Mouse (Mus musculus) heart, postnatal 4 days (tissue): Measurements from ENCODE around the gene Fam192a. TPM values are rescaled to one million over a fixed set of nuclear protein-coding genes. Genes with fewer than 3 reads are reported as not detected.

Experiments used
- DNase-seq: peaks from one replicate; pipeline ENCODE4 v3.0.0; 2021
- total RNA-seq, 2 experiments: library from RNA; stranded (reverse); gene quantifications; 2 replicates each; pipeline ENCODE4 v1.2.3; 2021

The Fam192a gene
- total RNA-seq, result 10 to 100 TPM; 21.3 to 24.4 TPM

DNA sequence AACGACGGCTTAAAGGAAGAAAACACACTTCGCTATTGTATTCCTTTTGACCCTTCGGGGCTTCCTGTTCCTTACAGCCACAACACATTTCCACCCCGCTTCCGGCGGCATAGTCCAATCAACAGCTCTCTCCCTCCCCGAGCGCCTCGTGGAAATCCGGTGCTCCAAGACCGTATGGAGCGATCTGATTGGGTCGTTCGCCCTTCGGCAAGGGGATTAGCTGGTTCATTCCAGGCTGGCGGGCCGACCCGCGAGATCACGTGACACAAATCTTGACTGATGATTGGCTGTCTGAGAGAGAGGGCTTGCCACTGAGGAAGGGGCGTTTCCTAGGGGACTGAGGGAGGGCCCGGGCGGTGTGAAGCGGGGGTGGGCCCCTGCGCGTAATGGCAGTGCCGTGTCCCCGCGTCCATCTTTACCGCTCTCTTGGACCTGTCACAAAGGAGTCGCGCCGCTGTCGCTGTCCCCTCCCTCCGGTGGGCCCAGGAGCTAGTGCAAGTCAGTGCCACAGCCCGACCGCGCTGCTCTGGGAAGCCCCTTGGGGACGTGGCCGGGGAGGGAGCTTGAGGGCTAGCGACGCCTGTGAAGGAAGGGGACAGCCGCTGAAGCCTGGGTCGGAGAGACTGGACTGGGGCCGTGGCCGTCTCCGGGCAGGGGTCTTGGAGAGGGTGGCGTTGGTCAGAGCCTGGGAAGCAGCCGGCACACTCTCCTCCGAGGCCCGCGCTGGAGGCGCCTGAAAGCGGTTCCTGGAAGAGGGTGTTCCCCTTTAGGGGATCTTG lies at the start of gene Fam192a, which contains the start of gene Rspry1:
Gene Fam192a (minus strand): TSS at position 391 of the 779 bp plus-strand sequence.
Gene Rspry1 (plus strand): TSS at position 331 of the 779 bp plus-strand sequence.
- peak; percentile 100 for DNase-seq

DNA sequence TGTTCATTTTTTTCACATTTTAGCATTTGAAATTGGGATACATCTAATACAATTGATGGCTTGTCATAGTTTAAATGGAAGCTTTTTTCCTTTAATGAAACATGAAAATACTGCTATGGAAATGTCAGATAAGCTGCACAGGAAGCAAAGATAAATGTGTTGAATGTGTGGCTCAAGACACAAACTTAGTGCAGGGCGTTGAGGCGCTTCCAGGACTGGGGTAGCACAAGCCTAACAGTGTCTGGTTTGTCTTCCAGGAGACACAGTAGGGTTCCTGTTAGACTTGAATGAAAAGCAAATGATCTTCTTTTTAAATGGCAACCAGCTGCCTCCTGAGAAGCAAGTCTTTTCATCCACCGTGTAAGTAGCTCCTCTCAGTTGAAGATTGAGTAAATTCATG lies 47.7 kb upstream of the Fam192a start:
- no peak for DNase-seq

DNA sequence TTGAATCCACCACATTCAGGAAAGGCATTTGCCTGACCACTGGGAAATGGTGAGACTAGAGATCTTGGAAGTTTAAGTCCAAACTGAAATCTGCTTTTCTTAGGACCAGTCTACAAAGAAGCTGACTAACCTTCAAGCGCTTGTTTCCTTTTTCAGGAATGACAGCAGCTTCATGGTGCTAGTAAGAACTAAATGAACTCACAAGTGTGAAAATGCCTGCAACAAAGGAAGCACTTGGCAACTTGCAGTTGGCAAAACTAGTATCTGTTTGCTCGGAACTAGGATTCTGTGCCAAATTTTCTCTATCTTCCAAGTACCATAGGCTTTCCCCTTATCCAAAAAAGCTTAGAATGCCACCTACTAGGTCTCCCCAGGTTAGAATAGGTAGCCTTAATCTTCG lies 44.4 kb upstream of the Fam192a start:
- no peak for DNase-seq

DNA sequence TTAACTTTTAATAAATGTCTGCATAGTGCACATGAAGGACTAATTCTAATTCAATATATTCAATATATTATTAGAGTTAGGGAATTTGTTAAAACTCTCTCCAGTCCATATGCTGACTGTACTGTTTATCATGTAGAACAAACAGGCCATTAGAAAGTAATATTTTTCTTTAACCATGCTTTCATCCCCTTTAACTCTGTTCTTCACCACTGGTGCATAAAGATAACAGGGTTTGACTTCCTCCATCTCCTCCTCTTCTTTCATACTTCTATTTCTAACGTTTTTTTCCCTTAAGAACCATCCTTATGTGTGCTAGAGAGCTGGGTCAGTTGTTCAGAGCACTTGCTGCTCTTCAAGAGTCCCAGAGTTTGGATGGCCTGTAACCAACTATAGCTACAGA lies 43.4 kb upstream of the Fam192a start:
- no peak for DNase-seq

DNA sequence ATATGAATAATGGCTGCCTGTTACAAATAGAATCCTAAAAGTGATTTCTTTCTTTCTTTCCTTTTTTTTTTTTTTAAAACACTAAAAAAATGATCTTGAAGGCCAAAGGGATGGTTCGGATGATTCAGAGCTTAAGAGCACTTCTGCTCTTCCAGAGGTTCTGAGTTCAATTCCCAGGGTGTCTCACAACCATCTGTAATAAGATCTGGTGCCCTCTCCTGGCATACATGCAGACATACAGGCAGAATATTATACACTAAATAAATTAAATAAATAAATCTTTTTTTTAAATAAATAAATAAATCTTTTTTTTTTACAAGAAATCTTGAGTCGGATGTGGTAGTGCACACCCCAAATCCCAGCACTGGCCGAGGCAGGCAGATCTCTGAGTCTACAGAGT lies 40.1 kb upstream of the Fam192a start:
- no peak for DNase-seq

DNA sequence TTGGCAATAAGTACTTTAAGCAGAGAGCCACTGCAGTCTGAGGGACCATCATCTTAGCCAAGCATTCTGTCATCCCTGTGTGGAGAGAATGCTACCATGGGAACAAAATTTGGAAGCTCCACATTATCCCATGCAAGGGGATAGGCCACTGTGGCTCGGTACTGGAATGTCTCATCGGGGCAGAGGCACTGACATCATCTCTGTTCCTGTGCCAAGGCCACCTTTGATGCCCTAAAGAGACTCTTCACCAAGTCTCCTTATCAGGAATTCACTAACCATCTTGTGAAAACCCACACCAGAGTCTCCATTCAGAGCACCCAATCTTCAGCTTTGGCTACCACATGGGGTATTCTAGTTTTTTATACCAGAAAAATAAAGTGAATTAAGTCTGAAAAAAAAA lies 39.4 kb upstream of the Fam192a start:
- no peak for DNase-seq

DNA sequence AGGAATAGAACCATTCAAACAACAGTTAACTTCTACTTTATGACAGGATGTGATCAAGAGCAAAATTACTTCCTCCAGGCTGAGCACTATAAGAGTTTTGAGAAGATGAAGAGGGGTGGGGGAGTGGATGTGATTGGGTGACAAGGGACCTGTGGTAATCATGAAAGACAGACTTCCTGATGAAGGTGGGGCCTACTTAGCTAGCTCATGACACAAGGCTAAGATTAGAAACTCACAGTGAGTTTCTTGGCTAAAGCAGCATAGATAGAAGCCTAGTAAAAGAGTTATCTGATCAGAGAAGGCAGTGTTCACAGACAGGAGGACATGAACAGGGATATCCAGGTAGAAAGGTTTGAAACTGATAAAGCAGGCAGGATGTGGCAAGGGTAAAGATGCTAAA lies 32.4 kb upstream of the Fam192a start:
- DNase-seq, result no peak

DNA sequence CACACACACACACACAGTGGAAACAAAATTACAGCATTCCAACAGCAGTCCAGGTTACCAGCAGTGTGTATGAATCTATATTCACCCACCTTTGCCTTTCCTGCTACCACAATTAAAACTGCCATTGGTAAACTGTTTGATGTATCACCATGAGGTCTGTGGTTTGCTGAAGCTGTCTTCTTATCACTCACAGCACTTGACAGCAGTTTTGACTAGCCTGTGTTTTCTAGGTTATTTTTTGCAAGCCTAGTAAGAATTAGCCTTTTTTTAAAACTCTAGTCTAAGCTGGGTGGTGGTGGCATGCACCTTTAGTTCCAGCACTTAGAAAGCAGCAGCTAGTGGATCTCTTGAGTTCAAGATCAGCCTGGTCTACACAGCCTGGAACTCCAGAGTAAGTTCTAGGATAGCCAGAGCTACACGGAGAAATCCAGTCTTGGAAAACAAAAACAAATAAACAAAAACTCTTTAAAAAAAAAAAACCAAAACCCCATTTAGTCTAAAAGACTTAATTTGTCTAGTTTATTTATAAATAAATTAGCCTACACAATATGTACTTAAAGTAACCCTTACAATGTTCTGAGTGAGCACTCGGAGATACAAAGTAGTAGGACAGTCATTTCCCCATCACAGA lies 31.9 kb upstream of the Fam192a start:
- DNase-seq, result no peak

DNA sequence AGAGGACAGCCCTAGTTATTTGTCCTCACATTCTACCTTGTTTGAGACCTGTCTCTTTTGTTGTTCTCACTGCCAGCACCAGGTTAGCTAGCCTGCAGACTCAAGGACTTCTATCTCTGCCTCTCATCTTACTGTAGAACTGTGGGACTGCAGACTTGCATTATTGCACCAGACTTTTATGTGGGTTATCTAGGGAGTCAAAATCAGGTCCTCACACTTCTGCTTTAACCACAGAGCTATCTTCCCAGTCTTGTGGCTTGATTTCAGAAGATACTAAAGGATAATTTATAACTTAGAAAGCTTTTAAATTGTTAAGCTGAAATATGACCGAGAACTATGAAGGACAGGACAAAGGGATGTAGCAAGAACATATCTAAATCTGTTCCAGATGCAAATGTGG lies 23.1 kb upstream of the Fam192a start:
- no peak for DNase-seq

DNA sequence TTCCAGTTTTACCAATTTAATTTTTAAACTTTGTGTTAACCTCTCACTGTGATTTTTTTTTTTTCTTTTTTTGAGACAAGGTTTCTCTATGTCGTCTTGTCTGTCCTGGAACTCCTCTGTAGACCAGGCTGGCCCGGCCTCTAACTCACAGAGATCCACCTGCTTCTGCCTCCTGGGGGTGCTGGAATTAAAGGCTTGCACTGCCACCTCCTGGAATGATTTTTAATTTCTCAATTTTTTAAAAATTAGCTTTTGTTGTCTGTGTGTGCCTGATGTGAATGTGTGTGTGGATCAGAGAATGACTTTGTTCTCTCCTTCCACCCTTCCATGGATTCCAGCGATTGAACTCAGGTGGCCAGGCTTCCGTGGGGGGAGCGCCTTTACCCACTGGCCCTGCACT lies 5.3 kb upstream of the Fam192a start:
- DNase-seq, result no peak

DNA sequence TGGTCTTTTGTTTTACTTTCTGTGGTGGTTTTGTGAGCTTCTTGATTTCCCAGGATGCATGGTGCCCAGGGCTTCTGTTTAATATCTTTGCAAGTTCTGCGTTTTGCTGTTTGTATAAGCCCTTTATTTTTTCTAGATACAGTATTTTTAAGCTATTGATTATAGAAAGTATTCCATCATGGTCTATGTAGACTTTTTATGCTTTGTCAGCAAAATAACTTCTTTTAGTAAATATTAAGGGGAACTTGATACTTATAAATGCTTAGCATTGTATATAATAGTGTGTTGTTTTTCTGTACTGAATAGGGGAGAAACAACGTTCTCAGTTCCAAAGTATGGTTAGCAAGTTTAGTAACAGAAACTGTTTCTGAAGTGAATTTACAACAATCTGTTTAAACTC lies 2.2 kb upstream of the Fam192a start:
- no peak for DNase-seq

DNA sequence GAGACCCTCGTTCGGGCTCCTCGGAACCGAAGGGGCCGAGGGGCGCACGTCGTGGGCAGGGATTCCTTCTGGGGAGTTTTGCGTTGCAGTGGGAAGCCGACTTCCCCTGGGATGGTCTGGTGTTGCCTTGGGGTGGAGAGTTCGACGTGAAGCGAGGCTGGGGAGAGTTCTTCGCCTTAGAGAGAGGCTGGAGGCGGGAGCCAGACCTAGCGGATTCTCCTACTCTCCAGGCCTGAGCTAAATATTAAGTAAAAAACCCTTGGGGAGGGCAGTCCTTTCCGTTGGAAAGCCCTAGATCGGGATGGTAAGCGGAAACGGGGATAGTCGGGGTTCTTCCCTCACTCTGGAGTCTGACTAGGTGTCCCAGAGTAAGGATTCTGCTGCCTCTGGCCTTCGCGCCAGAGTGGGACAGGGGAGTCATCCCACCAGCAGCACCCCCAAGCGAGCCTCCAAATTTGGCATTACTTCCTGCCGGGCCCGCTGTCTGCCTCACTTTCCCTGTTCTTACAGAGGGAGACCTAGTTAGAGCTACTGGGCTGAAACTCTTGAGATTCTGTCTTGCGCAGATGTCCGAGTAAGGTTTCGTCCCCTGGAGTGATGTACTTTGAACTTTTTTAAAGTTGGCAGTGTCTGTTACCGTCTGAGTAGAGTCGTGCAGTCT lies 804 bp upstream of the Fam192a start:
- peak; percentile 33 for DNase-seq

DNA sequence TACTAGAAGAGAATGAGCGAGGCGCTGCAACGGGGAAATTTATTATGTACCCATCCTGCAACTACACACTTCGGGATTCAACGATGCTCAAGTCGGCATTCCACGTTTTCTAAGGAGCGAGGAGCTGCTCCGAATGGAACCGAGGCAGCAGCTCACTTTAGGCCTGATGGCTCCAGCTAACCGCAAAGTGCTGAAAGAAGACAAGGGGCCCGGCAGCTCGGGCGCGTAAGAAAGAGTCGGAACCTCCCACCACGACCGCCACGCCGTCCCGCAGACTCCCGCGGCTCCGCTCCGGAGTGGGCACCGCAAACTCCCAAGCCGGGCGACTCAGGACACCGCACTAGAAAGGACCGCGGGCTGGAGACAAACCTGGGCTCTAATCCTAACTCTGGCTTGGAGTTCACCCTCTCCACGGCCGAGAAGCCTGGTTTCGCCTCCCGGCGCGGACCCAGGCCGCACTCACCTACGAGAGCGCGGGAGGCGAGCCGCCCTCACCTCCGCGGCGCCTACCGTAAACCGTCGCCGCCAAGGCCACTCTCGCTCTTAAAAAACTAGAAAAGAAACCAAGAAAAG lies 677 bp downstream of the Fam192a start:
- DNase-seq, result peak; percentile 43

DNA sequence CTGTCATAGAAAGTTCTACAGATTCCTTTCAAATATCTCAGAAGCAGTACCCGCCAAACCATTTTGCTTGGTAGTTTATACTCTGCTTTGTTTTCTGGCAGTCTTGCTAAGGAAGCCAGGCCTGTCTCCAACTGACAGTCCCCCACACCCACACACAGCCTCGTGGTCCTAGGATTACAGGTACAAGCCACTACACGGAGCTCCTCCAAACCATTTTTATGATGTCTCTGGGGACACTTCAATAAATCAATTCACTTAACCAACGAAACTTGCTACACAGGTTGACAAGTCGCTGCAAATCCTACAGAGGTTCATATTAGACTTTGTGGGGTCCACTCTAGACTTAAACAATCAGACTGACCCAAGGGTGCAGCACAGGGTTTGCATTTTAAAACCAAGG lies 1.3 kb downstream of the Fam192a start:
- DNase-seq, result no peak

DNA sequence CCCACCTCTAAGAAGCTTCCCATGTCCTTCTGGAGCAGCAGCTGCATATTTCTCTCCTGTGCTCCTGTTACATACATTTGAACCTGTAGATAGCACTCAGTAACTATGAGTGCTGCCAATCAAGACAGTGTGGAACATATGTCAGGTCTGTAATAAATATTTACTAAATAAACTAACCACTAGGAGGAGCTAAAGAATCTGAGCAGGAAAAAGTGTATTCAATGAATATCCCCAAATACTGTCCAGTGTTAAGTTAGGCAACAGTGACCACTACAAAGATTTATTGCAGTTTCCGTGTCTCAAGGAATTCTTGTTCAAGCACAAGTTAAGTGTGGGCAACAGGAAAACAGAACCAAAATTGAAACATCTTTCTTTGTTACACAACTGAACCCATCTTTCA lies 7.6 kb downstream of the Fam192a start:
- DNase-seq, result no peak

DNA sequence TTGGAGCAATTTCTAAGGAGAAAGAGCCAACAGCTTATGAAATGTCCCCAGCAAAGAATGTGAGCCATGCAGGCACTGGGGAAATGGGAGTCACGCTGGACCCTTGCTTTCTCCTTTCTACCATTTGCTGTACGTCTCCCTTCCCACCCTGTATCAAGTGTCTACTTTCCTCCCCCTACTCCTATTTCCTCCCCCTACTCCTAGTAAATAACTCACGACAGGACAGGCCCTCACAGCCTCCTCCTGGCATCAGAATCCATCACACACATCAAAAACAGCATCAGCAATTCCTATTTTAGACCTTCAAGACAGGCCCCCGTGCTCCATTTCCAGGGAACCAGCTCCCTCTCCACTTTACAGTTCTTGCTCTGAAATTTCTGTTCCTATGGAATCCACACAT lies 10.1 kb downstream of the Fam192a start:
- no peak for DNase-seq

DNA sequence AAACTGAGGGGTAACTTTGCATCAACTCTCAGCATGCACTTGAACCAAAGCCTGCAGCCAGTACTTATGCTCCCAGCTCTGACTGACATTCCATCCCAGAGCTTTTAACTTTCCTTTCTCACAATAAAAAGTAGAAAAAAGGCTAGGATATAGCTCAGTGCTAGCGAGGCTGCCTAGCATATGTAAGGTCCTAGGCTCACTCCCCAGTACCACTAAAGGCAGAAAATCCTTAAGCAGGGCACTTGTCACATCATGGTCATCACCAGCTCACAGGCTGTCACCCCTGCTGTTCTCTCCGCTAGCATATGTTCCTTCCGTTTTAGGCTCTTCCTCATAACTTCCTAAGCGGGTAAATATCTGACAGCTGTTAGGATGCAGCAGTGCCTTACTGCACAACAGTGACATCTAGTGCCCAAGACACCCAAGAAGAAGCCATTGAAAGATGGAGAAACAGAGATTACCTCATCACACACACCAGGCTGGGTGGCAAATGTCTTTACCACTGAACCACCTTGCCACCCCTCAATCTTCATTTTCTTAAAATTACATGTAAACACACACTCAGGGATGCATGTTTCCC lies 17.5 kb downstream of the Fam192a start:
- DNase-seq, result peak; percentile 49

DNA sequence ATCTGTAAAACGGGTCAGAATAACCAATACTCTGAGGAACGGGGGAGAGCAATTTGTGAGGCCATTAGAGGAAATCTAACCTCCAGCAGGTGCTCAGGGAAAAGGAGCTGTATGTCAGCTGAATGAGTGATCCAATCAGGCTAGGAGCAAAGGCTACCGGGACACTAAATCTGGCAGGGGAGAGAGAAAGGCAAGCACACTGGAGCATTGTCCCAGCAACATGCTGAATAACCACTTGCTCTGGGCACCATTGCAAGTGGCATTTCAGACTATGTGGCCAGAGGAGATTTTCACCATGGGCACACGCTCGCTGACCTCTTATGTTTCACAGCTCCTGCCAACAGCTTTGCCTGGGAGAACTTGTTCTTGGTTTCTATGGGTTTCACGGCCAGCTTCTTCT lies 19.2 kb downstream of the Fam192a start:
- no peak for DNase-seq

DNA sequence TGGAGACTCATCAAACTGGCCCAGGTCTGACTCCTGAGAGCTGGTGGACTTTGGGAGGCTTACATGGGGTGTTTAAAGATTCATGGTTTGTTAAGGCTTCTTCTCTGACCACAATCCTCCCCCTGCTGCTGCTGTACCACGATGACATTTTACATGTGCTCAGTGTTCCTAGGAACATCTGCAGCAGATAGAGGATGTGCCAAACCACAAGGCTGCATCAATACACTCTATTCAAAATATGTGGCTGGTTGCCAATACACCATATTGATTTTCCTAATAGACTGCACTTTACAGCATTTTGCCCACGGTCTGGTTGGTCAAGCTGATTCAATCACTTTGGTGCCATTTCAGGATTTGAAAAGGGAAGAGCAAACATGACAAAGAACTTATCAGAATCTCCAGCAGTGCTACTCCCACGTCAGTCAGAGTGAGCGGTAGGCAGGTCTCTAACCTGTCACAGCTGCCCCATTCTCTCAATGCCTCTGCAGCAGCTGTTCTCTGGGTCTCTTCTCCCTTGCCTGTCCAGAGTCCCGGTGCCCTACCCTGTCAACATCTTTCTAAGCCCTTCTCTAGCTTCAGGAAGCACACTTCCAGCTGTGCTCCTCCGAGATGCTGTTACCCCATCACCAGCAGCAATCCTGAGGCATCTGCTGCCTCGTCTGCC lies 19.8 kb downstream of the Fam192a start:
- DNase-seq, result no peak

DNA sequence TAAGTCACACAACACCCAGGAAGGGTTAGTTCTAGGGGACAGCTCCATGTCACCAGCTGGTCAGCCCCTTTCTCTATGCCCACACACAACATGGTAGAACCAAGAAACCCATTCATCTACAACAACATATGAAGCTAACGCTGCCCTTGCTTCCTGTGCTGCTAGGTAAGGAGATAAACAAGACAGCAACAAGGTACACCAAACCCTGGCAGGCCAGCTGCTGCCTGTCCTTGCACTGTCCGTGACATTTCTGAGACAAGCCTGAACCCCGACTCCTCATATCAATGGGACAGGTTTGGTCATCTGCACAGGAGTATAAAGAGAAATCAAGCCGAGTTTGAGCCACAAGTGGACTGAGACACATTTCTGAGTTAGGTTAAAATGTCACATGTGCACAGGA lies 26.6 kb downstream of the Fam192a start:
- DNase-seq, result no peak

DNA sequence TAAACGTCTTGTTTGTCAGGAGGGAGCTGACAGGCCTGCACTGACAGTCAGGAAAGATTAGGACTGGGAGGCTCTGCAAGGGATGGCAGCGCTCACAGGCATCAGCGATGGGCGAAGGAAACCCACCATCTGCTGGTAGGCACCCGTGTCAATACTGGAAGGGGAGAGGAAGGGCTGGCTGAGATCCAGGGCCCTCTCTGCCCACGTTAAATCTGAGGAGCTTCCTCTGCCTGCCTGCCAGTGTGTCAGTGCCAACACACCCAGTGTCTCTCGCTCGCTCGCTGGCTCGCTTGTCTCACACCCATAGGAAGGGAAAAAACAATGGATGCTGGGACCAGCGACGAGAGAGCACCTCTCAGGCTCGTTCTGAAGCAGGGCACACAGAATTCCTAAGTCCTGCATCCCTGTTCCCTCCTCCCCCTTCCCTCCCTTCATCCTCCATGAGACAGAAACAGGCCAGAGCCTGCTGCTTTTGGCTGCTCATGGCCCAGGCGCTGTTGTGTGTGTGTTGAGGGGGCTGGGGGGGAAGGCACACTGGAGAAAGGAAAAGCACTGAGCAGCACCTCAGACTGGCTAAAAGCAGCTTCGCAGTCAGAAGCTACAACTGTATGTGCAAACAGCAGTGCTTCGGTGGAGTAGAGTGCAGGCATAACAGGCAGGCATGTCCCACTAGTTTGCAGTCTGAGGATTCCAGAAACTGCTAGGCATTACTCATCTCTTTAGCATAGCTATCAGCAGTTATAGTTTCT lies 27.5 kb downstream of the Fam192a start:
- no peak for DNase-seq

DNA sequence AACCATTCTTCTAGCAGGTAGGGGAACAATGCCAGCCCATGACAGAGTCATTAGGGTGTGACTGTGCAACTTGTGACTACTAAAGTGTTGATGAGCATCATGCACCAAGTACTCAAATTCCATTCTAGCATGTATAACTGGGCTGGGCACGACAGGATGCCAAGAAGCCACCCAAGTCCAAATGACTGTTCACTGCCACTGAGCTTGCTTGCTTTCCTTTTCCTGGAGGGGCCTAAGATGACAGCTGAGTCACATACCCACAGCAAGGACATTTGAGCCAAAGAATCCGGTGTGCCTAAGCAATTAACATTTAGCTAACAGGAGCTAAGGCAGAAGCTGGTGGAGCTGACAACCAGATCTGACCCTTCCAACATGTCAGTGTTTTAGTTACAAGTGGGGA lies 29.9 kb downstream of the Fam192a start:
- DNase-seq, result no peak
